Mouse (Mus musculus) left cerebral cortex, adult 2 months (tissue): ENCODE data around the gene Klf6. TPM values are rescaled to one million over a fixed set of nuclear protein-coding genes. Genes with fewer than 3 reads are reported as not detected.

Experiments
- DNase-seq, 2 experiments: peaks; one replicate each; pipeline ENCODE4 v3.0.0; 2021 to 2022; ENCODE audit warnings: low spot score in 2 of 2, mixed read lengths in 1 of 2; ENCODE audit errors: extremely low spot score in 1 of 2
- H3K27ac ChIP-seq: fragments of 200-600 bp; 2 replicates; pipeline ENCODE4 v1.8.1; 2022
- H3K4me3 ChIP-seq: fragments of 200-600 bp; 2 replicates; pipeline ENCODE4 v1.8.1; 2022
- CTCF ChIP-seq: fragments of 200-600 bp; IDR thresholded peaks from 2 replicates; pipeline ENCODE4 v1.8.1; 2022; ENCODE audit warnings: antibody characterized with exemption, mild to moderate bottlenecking, moderate library complexity
- intact Hi-C: fragments of 180-260 bp; cut with DNase I; formaldehyde crosslinking; loops from one replicate; pipeline ENCODE4 v1.15.1; 2025
- long read RNA-seq, 2 experiments: library from polyadenylated mRNA; stranded (forward); transcript quantifications; one replicate each; pipeline ENCODE4 v2.0.0; 2021; ENCODE audit warnings: borderline mapping rate in 2 of 2
- total RNA-seq, 2 experiments: library from RNA; stranded (reverse); gene quantifications; 2 replicates each; pipeline ENCODE4 v1.2.3; 2021

Klf6 gene
- total RNA-seq = 10 to 100 TPM; 49.0 to 55.1 TPM
- long read RNA-seq, experiment 1, full-length matches to known transcripts = 48 of 60 reads
- long read RNA-seq, experiment 1, partial matches to known transcripts = 1 of 60 reads
- long read RNA-seq, experiment 1, other reads (novel, unspliced or antisense) = 11 of 60 reads
- long read RNA-seq, experiment 2, full-length matches to known transcripts = 18 of 21 reads
- long read RNA-seq, experiment 2, partial matches to known transcripts = 0 of 21 reads
- long read RNA-seq, experiment 2, other reads (novel, unspliced or antisense) = 3 of 21 reads

DNA sequence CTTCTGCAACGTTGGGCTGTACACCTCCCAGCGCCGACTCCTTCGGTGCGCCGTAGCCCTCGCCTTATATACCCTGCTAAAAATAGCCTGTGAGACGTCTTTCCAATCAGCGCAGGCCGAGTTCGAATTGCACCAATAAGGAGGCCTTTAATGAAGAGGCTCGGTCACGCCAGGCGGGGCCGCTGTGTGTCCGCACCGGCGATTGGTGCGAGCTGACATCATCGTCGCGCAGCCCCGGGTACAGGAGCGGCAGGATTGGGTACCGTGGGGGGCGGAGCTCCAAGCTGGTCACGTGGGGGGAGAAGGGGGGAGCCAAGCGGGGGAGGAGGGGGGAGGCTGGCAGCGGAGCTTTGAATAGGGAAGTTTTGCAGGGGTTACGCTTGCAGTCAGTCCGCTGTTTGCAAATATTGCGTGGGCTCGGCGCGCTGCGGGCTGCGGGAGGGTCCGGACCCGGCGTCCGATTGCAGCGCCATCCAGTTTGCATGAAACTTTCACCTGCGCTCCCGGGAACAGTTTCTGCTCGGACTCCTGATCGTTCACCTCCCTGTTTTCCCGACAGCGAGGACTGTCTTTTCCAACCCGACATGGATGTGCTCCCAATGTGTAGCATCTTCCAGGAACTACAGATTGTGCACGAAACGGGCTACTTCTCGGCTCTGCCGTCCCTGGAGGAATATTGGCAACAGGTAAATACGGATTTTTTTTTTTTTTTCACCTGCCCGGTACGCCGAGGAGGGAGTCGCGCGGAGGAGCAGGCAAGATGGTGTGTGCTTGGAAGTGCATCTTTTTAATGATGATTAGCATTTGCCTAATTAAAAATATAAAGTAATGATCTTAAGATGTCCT lies at the start of gene Klf6:
Gene Klf6 (plus strand): TSS at position 326 of the 846 bp plus-strand sequence.
- intact Hi-C loops = loop anchor here (1.0 to 5.0 kb wide), 8 partner anchors 331 to 1199 kb away; partner anchors contain the start of gene Pitrm1
- peak; percentile 99 to 100 for DNase-seq
- H3K27ac ChIP-seq = peak within 1 kb of the TSS; percentile 100
- TF ChIP-seq CTCF = no peak
- peak within 1 kb of the TSS; percentile 69 for H3K4me3 ChIP-seq

GRCm38 (mm10) chr13:5813433-5813832 lies 47.8 kb upstream of the Klf6 start:
- intact Hi-C loops = no loop called here
- TF ChIP-seq CTCF = no peak
- no peak for DNase-seq

DNA sequence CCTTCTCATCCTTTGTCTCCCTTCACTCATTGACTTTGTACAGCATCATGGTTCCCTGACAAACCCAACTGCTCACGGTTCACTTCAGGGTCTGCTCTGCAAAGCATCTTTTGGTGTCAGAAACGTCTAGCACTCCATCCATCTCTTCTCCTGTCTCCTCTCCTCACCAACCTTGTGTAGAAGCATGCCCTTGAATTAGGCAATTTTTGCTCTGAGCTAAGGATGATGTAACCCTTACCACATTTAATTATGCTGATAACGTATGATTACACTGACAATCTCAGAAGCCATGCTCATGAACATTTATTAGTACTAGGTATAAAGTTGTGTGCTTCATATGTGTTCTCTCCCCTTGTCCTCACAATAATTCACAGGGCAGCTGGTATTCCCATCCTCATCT lies 44.0 kb upstream of the Klf6 start:
- H3K27ac ChIP-seq = no peak overlapping the region
- TF ChIP-seq CTCF = no peak
- DNase-seq = no peak
- no peak overlapping the region for H3K4me3 ChIP-seq
- intact Hi-C loops = no loop called here

More at GRCm38 (mm10) chr13:5813433-5813832, 47.8 kb upstream of the Klf6 start:
- Histone ChIP-seq H3K27ac (no peak overlapping the region), H3K4me3 (no peak overlapping the region)

DNA sequence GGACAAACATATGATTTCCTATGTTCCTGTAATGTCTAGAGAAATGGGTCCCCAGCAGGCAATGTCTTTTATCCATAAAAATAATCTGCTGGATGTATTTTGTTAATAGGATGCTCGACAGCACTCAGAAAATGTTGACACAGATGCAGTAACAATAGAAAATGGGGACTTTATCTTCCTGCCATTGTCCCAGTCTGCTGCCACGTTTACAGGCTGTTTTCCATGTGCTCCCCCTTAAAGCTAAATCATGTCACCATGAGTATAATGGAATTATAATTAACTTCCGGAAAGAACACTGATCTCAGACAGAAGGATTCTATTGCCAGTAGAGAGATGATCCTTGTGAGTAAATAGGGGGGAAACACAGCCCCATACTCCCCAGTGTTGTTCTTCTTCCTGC lies 42.1 kb upstream of the Klf6 start:
- intact Hi-C loops = no loop called here
- H3K27ac ChIP-seq = no peak overlapping the region
- DNase-seq = no peak
- H3K4me3 ChIP-seq = no peak overlapping the region
- TF ChIP-seq CTCF = no peak

GRCm38 (mm10) chr13:5822586-5822985 lies 38.7 kb upstream of the Klf6 start:
- Histone ChIP-seq H3K27ac (no peak overlapping the region), H3K4me3 (no peak overlapping the region)
- intact Hi-C loops = no loop called here
- no peak for DNase-seq
- TF ChIP-seq CTCF = no peak

GRCm38 (mm10) chr13:5823150-5823549 lies 38.1 kb upstream of the Klf6 start:
- no peak overlapping the region for H3K4me3 ChIP-seq
- no peak overlapping the region for H3K27ac ChIP-seq
- intact Hi-C loops = no loop called here
- TF ChIP-seq CTCF = no peak
- DNase-seq = no peak

DNA sequence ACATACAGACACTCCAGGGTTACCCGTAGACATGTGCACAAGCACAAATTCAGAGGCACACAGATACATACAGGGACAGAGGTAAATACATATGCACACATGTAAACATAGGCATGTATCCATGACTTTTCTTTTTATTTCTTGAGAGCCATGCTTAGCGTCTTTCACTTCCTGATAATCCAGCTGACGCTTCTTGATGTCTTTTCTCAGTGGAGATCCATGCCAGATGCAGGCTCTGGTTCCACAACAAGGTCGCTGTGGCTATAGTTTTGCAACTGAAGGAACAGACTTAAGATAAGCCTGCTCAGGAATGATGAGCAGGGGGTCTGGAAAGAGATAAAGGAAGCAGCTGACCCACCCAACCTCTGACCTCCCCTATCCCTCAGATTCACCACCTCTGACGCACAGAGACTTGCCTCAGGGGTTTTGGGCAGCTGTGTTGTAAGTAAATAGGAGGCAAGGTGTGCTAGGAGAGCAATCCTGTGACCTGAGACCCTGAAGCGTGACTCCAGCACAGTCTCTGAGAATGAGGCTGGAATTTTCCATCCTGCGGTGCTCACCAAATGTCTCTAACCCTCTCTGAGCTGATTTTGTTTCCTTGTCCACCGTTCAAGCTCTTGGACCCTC lies 37.0 kb upstream of the Klf6 start:
- TF ChIP-seq CTCF = no peak
- Histone ChIP-seq H3K27ac (no peak overlapping the region), H3K4me3 (no peak overlapping the region)
- intact Hi-C loops = no loop called here
- no peak for DNase-seq

GRCm38 (mm10) chr13:5826170-5826827 lies 35.0 kb upstream of the Klf6 start:
- no peak overlapping the region for H3K4me3 ChIP-seq
- no peak overlapping the region for H3K27ac ChIP-seq
- no peak for TF ChIP-seq CTCF
- intact Hi-C loops = no loop called here
- no peak for DNase-seq

DNA sequence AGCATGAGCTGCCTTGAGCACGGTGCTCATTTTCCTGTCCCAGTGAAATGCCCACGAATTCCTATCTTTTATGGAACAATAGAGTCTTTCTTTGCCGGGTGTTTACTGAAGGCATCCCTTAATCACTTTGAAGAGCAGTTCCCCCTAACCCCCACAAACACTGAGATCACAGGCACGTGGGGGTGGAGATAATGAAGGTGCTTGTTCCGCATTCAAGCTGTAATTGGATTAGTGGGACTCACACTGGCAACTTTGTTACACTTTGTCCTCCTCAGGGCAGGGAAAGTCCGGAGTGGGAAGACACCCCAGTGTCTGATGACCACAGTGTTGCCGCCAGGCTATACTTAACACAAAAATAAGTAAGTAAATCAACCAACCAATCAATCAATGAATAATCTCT lies 29.3 kb upstream of the Klf6 start:
- Histone ChIP-seq H3K27ac (no peak overlapping the region), H3K4me3 (no peak overlapping the region)
- intact Hi-C loops = no loop called here
- no peak for DNase-seq
- TF ChIP-seq CTCF = no peak

GRCm38 (mm10) chr13:5837174-5837777 lies 24.0 kb upstream of the Klf6 start:
- intact Hi-C loops = no loop called here
- TF ChIP-seq CTCF = no peak
- DNase-seq = no peak
- Histone ChIP-seq H3K27ac (no peak overlapping the region), H3K4me3 (no peak overlapping the region)

DNA sequence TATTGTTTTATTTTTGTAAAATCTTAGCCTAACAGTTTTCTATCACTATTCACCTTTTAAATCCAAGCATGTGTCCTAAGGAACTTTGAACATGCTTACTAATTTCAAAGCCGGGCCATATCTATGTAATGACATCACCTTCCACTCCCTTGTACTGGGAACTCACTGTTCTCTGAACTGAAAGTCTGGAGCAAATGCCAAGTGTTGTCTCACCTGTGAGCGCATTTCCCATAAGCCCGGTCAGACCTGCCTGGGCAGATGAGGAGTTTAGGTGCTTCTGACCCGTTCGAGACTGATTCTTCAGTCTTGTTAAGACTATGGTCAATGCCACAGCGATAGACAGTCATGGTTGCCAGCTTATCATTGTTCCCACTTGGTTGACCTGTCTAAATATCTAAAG lies 19.9 kb upstream of the Klf6 start:
- Histone ChIP-seq H3K27ac (no peak overlapping the region), H3K4me3 (no peak overlapping the region)
- DNase-seq = no peak
- TF ChIP-seq CTCF = no peak
- intact Hi-C loops = no loop called here
